Mouse (Mus musculus): ENCODE results near the gene Coq10a. TPM values are rescaled to one million over a fixed set of nuclear protein-coding genes. Genes with fewer than 3 reads are reported as not detected.

Coq10a gene
- total RNA-seq, 1 experiment from 2014 or later: 8.1 TPM

DNA sequence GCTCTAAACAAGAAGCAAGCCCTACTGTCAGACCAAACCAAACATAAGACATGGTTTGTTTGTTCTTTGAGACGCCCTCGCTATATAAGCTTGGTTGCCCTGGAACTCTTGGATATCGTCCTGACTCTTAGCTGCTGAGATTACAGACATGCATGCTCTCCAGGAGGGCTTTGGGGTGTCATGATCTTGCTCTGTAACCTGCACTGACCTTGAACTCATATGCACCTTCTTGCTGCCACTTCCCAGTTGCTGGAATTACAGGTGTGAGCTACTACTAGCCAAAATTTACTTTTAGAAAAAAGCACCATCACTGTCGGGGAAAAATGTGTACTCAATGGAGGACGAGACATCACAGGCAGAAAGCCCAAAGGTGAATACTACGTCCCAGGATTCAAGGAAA lies 802 bp upstream of the Coq10a start:
- no peak for ATAC-seq (replicated peaks in 1 of 2; ENCODE audit: insufficient read depth in 1 of 2, low FRiP score in 2 of 2, low TSS enrichment in 1 of 2, low read depth in 1 of 2, poor library complexity in 2 of 2, severe bottlenecking in 2 of 2)

DNA sequence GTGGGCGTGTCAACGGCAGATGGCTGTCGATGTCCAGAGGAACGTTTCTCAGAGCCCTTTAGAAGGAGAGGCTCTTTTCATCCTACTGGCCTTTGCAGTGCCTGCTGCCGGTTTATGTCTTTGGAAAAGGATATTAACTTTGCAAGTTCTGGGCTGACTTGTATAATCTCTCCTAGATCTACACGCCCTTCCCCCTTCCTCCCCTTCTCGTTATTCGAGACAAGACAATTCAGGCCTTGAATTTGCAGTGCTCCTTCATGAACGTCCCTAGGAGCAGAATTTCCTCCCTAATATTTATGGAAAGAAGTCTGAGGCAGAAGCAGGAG lies 384 bp upstream of the Coq10a start:
- ATAC-seq (replicated peaks in 1 of 2; ENCODE audit: insufficient read depth in 1 of 2, low FRiP score in 2 of 2, low TSS enrichment in 1 of 2, low read depth in 1 of 2, poor library complexity in 2 of 2, severe bottlenecking in 2 of 2): no peak

DNA sequence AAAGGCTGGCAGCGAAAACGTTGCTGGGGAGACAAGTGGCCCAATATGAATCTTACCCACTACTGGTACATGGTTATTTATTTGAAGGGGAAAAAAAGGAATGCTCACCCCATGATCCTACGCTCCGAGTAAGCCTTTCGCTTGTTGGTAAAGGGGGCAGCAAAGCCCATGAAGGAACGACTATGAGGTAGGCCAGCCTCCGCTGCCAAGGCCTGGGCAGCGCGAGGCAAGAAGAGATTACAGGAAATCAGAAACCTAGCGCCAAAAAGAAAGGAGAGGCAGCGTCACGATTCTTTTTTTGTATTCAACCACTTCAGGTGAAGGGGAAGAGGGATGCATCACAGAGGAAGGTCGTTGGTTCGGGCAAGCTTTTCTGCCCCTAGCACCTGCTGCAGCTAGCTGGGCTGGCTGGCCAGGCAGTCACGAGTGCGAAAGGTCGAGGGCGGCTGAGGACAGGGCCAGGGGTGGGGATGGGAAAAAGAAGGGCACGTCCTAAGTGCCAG lies 847 bp downstream of the Coq10a start:
- ATAC-seq (replicated peaks in 1 of 2; ENCODE audit: insufficient read depth in 1 of 2, low FRiP score in 2 of 2, low TSS enrichment in 1 of 2, low read depth in 1 of 2, poor library complexity in 2 of 2, severe bottlenecking in 2 of 2): no peak

DNA sequence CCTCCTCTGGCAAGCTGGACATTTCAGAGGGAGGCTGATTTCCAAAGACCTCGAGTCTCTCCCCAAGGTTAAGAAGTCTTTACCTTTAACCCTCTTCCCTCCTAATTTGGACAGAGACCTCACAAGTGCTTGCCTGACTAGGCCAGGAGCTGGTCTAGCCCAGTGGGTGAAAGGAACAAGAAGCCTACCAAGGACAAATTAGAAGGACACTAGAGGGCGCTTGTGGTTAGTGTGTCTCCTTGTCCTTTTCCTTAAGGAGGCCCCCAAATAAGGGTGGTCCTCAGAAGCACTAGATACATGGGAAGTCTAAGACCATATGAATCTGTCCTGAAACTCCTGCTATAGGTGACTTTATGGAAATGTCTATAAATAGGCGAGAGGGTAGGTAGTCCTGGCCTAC lies 6.2 kb downstream of the Coq10a start:
- 0 out of 4 replicates have a peak, but pooled peaks of 1 of the 2 experiments have one; percentile 56 for ATAC-seq (replicated peaks in 1 of 2; ENCODE audit: insufficient read depth in 1 of 2, low FRiP score in 2 of 2, low TSS enrichment in 1 of 2, low read depth in 1 of 2, poor library complexity in 2 of 2, severe bottlenecking in 2 of 2)

DNA sequence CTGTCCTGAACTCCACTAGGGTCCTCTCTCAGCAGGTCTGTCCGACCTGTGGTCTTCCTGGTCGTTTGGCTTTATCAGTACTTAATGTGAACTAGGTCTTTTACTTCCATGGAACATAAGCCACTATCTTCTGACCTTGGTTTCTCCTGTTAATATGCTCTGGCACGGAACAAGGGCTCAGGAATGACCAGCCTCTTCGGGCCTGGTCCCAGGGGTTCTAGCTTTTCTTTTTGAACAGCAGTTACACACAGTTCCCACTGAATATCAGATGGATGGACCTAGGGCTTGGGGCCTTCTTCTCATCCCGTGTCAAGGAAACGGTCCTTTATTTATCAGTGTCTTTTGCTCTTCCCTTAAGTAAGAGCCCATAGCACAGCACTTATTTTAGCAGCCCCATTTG lies 7.0 kb downstream of the Coq10a start:
- no peak for ATAC-seq (replicated peaks in 1 of 2; ENCODE audit: insufficient read depth in 1 of 2, low FRiP score in 2 of 2, low TSS enrichment in 1 of 2, low read depth in 1 of 2, poor library complexity in 2 of 2, severe bottlenecking in 2 of 2)

DNA sequence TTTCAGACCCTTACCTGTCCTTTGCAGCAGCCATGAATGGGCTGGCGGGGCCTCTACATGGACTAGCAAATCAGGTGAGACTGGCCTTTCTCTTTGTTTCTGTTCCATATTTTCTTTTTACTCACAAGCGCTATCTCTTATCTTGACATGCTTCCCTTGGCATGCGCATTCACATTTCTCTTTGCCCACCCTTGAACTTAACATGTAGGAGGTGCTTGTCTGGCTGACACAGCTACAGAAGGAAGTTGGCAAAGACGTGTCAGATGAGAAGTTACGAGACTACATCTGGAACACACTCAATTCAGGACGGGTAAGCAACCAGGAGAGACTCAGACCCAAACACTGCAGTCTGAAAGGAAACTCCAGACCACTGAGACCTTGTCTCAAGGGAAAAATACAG lies 9.6 kb downstream of the Coq10a start:
- no peak for ATAC-seq (replicated peaks in 1 of 2; ENCODE audit: insufficient read depth in 1 of 2, low FRiP score in 2 of 2, low TSS enrichment in 1 of 2, low read depth in 1 of 2, poor library complexity in 2 of 2, severe bottlenecking in 2 of 2)

DNA sequence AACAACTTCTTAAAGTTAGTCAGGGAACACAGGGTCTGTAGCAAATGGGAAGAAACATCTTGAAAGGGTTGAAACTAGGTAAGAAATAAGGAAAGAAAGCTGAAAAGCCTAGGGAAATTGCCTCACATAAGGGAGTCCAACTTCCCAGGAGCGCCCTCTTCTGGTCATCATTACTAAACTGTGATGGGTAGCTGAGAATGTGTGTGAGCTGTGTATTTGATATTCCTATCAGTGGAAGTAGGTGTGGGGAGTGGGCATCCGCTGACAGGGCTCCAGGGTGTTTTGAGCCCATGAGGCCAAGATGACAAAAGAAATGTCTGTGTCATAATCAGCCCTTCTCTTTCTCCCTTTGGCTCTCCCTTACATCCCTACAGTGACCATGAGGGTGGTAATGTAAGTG lies 10.0 kb downstream of the Coq10a start:
- ATAC-seq (replicated peaks in 1 of 2; ENCODE audit: insufficient read depth in 1 of 2, low FRiP score in 2 of 2, low TSS enrichment in 1 of 2, low read depth in 1 of 2, poor library complexity in 2 of 2, severe bottlenecking in 2 of 2): peak in 1 of 2 experiments; percentile 45; a peak in 1 of 4 replicates

DNA sequence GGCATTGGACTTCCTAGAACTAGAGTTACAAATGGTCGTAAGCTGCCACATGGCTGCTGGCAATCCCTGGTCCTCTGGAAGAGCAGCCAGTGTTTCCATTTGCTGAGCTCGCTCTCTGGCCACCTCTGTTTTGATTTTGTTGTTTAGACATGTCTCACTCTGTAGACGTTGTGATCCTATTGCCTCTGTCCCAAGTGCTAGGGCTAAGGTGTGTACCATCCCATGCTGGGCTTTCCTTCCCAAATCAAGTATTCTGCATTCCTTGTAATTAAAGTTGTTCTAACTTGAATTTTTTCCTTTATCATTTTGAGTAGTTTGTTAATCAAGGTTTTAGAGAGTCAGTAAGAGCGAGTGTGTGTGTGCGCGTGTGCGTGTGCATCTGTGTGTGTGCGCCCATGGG lies 21.3 kb downstream of the Coq10a start:
- no peak for ATAC-seq (replicated peaks in 1 of 2; ENCODE audit: insufficient read depth in 1 of 2, low FRiP score in 2 of 2, low TSS enrichment in 1 of 2, low read depth in 1 of 2, poor library complexity in 2 of 2, severe bottlenecking in 2 of 2)

DNA sequence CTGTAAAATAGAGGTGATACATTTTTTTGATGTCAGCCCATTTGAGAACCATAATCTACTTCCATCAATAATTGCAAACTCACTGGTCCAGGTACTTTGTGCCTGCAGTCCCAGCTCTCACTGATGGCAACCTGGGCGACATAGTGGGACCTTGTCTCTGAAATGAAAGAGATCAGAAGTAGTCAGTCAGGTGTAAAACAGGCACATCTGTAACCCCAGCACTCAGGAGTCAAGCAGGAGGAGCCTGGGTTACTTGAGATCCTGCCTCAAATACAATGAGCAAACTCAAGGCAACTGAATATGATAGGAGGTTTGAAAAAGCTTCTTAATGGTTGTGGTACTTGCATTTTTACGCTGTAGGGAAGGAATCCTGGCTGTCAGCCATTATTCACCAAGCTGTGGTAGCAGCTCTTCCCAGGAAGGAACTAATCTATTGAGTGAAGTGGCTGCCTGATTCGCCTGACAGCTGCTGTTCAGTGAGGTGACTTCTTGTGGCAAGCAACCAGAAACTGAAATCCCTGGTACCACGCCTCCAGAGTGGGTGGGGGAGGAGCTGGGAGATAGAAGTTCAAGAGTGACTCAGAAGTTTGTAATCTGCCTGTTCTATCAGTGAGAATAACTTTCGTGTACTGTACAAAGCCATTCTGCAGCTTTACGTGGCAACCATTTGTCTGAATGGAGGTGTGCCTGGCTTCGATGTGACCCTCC lies 24.1 kb downstream of the Coq10a start:
- peak; percentile 88 to 97 for ATAC-seq (replicated peaks in 1 of 2; ENCODE audit: insufficient read depth in 1 of 2, low FRiP score in 2 of 2, low TSS enrichment in 1 of 2, low read depth in 1 of 2, poor library complexity in 2 of 2, severe bottlenecking in 2 of 2)

DNA sequence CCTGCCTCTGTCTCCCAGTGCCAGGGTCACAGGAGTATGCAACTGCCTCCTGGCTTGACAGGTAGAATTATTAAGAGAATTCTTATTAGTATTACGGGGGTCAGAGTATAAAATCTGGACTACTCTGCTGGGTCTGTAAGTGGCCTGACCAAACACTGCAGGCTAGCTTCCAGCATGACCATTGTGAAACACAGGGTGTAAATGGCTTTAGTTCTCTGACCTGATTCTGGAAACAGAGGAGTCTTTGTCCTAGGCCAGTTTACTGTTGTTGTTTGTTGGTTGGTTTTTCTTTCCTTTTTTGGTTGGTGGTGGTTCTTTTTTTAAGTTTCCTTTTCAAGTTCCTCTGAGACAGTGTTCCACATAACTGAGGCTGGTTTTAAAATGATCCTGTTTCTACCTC lies 25.4 kb downstream of the Coq10a start:
- ATAC-seq (replicated peaks in 1 of 2; ENCODE audit: insufficient read depth in 1 of 2, low FRiP score in 2 of 2, low TSS enrichment in 1 of 2, low read depth in 1 of 2, poor library complexity in 2 of 2, severe bottlenecking in 2 of 2): no peak

DNA sequence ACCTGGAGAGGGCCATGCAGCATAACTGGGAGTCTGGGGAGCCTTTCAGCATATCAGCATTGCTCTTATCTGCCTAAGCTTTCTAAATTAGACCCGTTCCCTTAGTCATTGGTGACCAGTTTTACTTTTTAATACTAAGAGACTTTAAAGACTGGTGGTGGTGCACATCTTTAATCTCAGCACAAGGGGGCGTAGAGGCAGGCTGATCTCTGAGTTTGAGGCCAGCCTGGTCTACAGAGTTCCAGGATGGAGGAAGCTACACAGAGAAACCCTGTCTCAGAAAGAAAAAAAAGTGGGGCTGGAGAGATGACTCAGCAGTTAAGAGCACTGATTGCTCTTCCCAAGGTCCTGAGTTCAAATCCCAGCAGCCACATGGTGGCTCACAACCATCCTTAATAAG lies 28.5 kb downstream of the Coq10a start:
- no peak for ATAC-seq (replicated peaks in 1 of 2; ENCODE audit: insufficient read depth in 1 of 2, low FRiP score in 2 of 2, low TSS enrichment in 1 of 2, low read depth in 1 of 2, poor library complexity in 2 of 2, severe bottlenecking in 2 of 2)

DNA sequence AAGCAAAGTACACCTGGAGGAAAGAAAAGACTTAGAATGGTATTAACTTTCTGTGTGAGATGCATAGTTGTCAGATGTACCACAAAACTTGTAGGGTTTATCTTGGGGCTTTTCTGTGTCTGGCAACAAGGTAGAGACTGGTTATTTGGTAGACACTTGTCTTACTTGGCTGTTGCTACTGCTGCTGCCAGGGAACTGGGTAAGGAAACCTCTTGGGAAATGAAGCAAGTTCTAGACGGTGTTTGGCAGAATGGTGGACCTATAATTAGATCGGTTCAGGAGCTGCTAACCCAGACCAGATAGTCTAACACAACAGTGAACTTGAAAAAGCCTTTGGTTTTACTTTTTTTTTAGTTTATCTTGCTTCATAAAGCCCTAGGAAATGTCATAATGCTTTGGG lies 29.8 kb downstream of the Coq10a start:
- ATAC-seq (replicated peaks in 1 of 2; ENCODE audit: insufficient read depth in 1 of 2, low FRiP score in 2 of 2, low TSS enrichment in 1 of 2, low read depth in 1 of 2, poor library complexity in 2 of 2, severe bottlenecking in 2 of 2): no peak

DNA sequence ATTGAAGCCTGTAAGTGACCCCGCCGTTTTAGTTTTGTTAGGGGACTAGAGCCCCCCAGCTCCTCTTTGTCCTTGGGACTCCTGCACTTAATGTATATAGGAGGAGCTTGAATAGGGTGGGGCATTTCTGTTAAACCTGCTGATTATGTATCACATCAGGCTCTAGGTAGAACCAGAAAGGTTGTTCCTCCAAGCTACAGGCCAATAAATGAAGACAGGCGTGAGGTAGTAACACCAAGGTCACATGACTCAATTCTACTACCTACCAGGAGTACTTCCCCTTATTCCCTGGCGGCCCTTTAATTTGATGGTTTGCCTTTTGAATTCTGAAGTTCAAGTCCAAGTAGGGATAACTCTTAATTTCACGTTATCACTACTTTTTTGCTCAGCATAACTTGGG lies 30.4 kb downstream of the Coq10a start:
- ATAC-seq (replicated peaks in 1 of 2; ENCODE audit: insufficient read depth in 1 of 2, low FRiP score in 2 of 2, low TSS enrichment in 1 of 2, low read depth in 1 of 2, poor library complexity in 2 of 2, severe bottlenecking in 2 of 2): peak in 1 of 2 experiments; percentile 33; a peak in 1 of 4 replicates

DNA sequence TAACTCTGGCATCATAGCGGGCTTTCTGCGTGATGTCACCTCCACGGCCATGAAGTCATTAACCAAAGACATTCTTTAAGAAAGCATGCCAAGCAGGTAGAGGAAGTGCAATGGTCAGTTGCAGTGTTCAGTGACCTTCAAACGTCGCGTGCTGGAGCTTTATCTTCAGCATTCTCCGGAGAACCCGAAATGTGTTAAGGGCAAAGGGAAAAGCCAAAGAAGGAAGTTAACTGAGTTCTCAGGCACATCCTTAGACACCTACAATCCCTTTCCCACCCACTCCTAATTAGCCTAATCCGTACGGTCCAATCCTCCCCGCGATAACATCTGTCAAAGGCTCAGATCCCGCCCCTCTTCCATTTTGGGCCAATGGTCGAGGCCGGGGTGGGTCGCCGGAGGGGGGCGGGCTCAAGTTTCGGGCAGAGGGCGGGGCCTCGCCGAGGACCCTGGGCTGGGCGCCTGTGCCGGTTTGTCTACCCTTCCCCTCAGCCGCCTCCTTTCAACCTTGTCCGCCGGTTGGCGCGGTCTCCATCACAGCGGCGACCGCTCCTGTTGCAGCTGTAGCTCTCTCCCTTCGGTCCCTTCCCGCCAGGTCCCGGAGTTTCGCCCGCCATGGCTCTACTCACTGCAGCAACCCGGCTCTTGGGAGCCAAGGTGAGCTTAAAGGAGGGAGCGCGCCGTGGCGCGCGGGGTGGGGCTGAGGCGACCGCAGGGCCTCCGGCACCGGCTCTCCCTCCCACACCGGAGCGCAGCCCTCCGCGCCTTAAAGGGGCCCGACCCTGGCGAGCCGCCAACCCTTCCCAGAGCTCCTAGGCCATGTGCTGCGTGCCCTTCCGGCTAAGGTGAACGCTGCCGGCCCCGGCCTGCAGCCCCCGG lies 31.3 kb downstream of the Coq10a start, which contains the start of gene Cs:
Gene Cs (plus strand): TSS at position 429 of the 876 bp plus-strand sequence.
- ATAC-seq (replicated peaks in 1 of 2; ENCODE audit: insufficient read depth in 1 of 2, low FRiP score in 2 of 2, low TSS enrichment in 1 of 2, low read depth in 1 of 2, poor library complexity in 2 of 2, severe bottlenecking in 2 of 2): peak; percentile 95 to 97

DNA sequence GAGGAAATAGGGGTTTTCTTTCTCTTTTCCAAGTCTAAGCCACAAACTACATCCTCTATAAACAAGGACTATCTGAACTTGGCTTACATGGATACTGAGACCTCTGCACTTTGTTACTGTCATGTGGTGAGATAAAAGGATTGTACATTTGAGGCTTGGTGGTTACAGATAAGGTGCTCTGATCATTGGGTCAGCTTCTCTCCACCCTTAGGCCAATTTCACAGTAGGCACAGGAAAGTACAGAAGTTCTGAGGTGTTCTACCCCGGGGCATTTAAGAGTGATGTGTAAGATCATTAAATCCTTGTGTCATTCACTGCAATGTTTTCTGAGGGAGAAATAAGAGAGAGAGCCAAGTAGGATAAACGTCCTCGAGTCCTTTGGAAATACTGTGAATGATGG lies 32.2 kb downstream of the Coq10a start:
- no peak for ATAC-seq (replicated peaks in 1 of 2; ENCODE audit: insufficient read depth in 1 of 2, low FRiP score in 2 of 2, low TSS enrichment in 1 of 2, low read depth in 1 of 2, poor library complexity in 2 of 2, severe bottlenecking in 2 of 2)

DNA sequence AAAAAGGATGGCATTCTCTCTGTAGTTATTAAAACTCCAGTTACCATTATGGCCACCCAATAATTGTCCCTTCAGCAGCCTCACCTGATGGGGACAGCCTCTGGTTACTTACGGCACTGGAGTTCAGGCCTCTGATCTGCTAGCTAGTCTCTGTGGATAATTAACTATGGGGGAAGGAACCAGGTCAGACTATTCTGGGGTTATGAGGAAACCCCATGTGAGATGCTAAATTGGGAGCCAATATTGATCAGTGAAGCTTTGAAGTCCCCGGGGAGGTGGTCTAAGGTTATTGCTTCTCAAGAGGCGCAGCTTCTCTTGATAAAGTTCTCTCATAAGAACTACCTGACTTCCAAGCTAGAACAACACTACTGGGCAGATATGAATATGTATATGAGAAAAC lies 32.6 kb downstream of the Coq10a start:
- ATAC-seq (replicated peaks in 1 of 2; ENCODE audit: insufficient read depth in 1 of 2, low FRiP score in 2 of 2, low TSS enrichment in 1 of 2, low read depth in 1 of 2, poor library complexity in 2 of 2, severe bottlenecking in 2 of 2): no peak

DNA sequence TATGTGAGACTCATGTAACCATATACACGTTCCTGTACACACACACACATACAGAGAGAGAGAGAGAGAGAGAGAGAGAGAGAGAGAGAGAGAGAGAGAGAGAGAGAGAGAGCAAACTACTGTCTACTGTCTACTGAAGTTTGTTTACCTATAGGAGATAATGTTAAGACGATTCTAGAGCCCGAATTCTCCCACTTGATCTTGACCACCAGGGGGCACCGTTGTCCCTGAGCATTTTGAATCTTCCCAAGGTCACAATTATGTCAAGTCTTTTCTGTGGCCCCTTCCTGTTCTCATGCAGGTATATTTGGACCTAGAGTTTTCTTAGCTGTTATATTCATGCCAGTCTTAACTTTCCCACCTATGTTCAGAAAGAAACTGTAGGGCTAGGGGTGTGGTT lies 33.2 kb downstream of the Coq10a start:
- ATAC-seq (replicated peaks in 1 of 2; ENCODE audit: insufficient read depth in 1 of 2, low FRiP score in 2 of 2, low TSS enrichment in 1 of 2, low read depth in 1 of 2, poor library complexity in 2 of 2, severe bottlenecking in 2 of 2): no peak; a peak in 1 of 4 replicates
